Comparison of ENCODE assay signal across 8 mouse cellular contexts in the genomic region with DNA sequence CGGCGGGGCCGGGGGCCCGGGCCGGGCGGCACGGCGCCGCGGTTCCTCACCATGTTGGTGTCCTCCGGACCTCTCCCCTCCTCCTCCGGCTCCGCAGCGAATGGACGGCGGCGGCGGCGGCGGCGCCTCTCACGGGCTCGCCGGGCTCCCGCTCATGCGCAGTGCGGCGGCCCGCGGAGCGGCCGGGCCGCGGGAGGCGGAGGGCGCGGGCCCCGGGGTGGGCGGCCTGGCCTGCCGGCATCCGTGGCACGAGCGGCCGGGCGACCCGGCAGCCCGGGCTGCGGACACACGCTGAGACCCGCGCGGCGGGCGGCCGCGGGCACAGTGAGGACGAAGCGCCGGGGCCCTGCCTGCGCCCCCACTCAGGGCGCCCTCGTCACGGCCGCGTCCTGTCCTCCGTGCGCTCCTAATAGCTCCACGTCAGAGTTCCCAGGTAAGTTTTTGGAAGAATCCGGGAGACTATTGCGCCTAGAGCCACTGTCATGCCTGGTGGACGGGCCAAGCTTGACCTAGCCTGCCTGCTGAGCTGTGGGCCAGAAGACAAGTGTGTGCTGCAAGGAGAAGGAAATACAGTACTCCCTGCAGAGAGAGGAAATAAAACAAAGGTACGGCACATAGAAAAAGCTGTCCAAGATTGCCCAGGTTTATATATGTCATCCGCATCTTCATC. TPM values are rescaled to one million over a fixed set of nuclear protein-coding genes. Genes with fewer than 3 reads are reported as not detected.
DNase-seq lines count a peak whose midpoint lies in the region; ATAC-seq and TF ChIP-seq lines count a peak whose summit lies in the region.

No protein-coding gene starts in this region.

- H3K4me1 ChIP-seq in forebrain, embryonic 11.5 days (replicated peaks; ENCODE audit: control insufficient read depth, insufficient read depth, low read length), result peaks cover 8% of the 10 kb centered on the region; the same call in 1 of the 2 replicates
- H3K4me1 ChIP-seq in heart, embryonic 16.5 days (ENCODE audit: control insufficient read depth, insufficient read depth, low read length), result peaks cover 24% of the 10 kb centered on the region
- peaks cover 30% of the 10 kb centered on the region for H3K4me1 ChIP-seq in liver, embryonic 16.5 days (ENCODE audit: control insufficient read depth, low read depth, low read length)
- H3K4me1 ChIP-seq in neural tube, embryonic 11.5 days (ENCODE audit: control insufficient read depth, insufficient read depth, low read length), result peaks cover 10% of the 10 kb centered on the region; the same call in 1 of the 2 replicates
- peaks cover 21% of the 10 kb centered on the region; the same call in 1 of the 2 replicates for H3K4me1 ChIP-seq in stomach, embryonic 15.5 days

- peak overlapping the region; percentile 80 for H3K27ac ChIP-seq in forebrain, embryonic 11.5 days (ENCODE audit: low read depth, low read length)
- H3K27ac ChIP-seq in heart, embryonic 16.5 days (ENCODE audit: low read length), result peak overlapping the region; percentile 96
- H3K27ac ChIP-seq in liver, embryonic 16.5 days (ENCODE audit: low read length), result peak overlapping the region; percentile 93
- H3K27ac ChIP-seq in neural tube, embryonic 11.5 days (ENCODE audit: low read depth, low read length), result peak overlapping the region; percentile 87
- peak overlapping the region; percentile 95 for H3K27ac ChIP-seq in stomach, embryonic 15.5 days

- H3K9me3 ChIP-seq in forebrain, embryonic 11.5 days (ENCODE audit: control insufficient read depth, low read length), result no peaks in the 10 kb centered on the region
- no peaks in the 10 kb centered on the region for H3K9me3 ChIP-seq in heart, embryonic 16.5 days (replicated peaks; ENCODE audit: control insufficient read depth, low read length)
- H3K9me3 ChIP-seq in liver, embryonic 16.5 days (replicated peaks; ENCODE audit: control insufficient read depth, low read length), result no peaks in the 10 kb centered on the region
- H3K9me3 ChIP-seq in neural tube, embryonic 11.5 days (ENCODE audit: control insufficient read depth, low read length), result no peaks in the 10 kb centered on the region
- H3K9me3 ChIP-seq in stomach, embryonic 15.5 days, result no peaks in the 10 kb centered on the region

- no peaks in the 10 kb centered on the region for H3K36me3 ChIP-seq in forebrain, embryonic 11.5 days (ENCODE audit: control insufficient read depth, insufficient read depth, low read length)
- no peaks in the 10 kb centered on the region for H3K36me3 ChIP-seq in heart, embryonic 16.5 days (ENCODE audit: control insufficient read depth, insufficient read depth)
- no peaks in the 10 kb centered on the region for H3K36me3 ChIP-seq in liver, embryonic 16.5 days (ENCODE audit: control insufficient read depth, insufficient read depth)
- no peaks in the 10 kb centered on the region for H3K36me3 ChIP-seq in neural tube, embryonic 11.5 days (ENCODE audit: control insufficient read depth, insufficient read depth, low read length)
- no peaks in the 10 kb centered on the region for H3K36me3 ChIP-seq in stomach, embryonic 15.5 days

- peak overlapping the region; percentile 72 for H3K4me2 ChIP-seq in forebrain, embryonic 11.5 days (ENCODE audit: low read depth, low read length, severe bottlenecking)
- H3K4me2 ChIP-seq in heart, embryonic 16.5 days (ENCODE audit: low read depth, low read length), result peak overlapping the region; percentile 94
- H3K4me2 ChIP-seq in liver, embryonic 16.5 days (ENCODE audit: low read depth, low read length), result peak overlapping the region; percentile 91
- peak overlapping the region; percentile 89 for H3K4me2 ChIP-seq in neural tube, embryonic 11.5 days (ENCODE audit: low read depth)
- peak overlapping the region; percentile 80 for H3K4me2 ChIP-seq in stomach, embryonic 15.5 days

- H3K27me3 ChIP-seq in forebrain, embryonic 11.5 days (ENCODE audit: control insufficient read depth, insufficient read depth, low read length), result no peaks in the 10 kb centered on the region
- H3K27me3 ChIP-seq in heart, embryonic 16.5 days (ENCODE audit: control insufficient read depth, insufficient read depth, low read length), result no peaks in the 10 kb centered on the region
- H3K27me3 ChIP-seq in liver, embryonic 16.5 days (ENCODE audit: control insufficient read depth, insufficient read depth, low read depth, low read length), result no peaks in the 10 kb centered on the region
- H3K27me3 ChIP-seq in neural tube, embryonic 11.5 days (ENCODE audit: control insufficient read depth, insufficient read depth, low read length), result no peaks in the 10 kb centered on the region
- H3K27me3 ChIP-seq in stomach, embryonic 15.5 days (replicated peaks), result no peaks in the 10 kb centered on the region

- DNase-seq in CD4-positive, CD25-positive, alpha-beta regulatory T cell, adult 2 months (ENCODE audit: low read depth, low spot score), result peak; percentile 88
- DNase-seq in brain, embryonic 14.5 days (ENCODE audit: low read depth), result peak; percentile 85
- DNase-seq in forebrain, embryonic 11.5 days (ENCODE audit: low spot score), result peak; percentile 87
- DNase-seq in kidney, postnatal 25 days, result peak; percentile 80 to 92
- DNase-seq in neural tube, embryonic 11.5 days (ENCODE audit: low spot score), result peak; percentile 86

- H3K4me3 ChIP-seq in forebrain, embryonic 11.5 days (ENCODE audit: low read depth, low read length), result peak overlapping the region; percentile 95
- H3K4me3 ChIP-seq in heart, embryonic 16.5 days (ENCODE audit: low read length), result peak overlapping the region; percentile 95
- peak overlapping the region; percentile 92 for H3K4me3 ChIP-seq in liver, embryonic 16.5 days (ENCODE audit: low read depth, low read length)
- H3K4me3 ChIP-seq in neural tube, embryonic 11.5 days (ENCODE audit: low read depth, low read length), result peak overlapping the region; percentile 59
- H3K4me3 ChIP-seq in stomach, embryonic 15.5 days (replicated peaks), result peak overlapping the region; percentile 94

- peak; percentile 93 for ATAC-seq in forebrain, embryonic 11.5 days (replicated peaks; ENCODE audit: low FRiP score)
- ATAC-seq in heart, embryonic 16.5 days (replicated peaks; ENCODE audit: extremely low read depth, insufficient read depth, low FRiP score), result peak; percentile 89
- ATAC-seq in liver, embryonic 16.5 days (ENCODE audit: low read depth), result peak; percentile 86
- ATAC-seq in neural tube, embryonic 11.5 days (ENCODE audit: insufficient read depth, low FRiP score, low TSS enrichment), result peak; percentile 93
- ATAC-seq in stomach, embryonic 15.5 days (ENCODE audit: insufficient read depth, low FRiP score, low read depth), result peak; percentile 91

- TF ChIP-seq POLR2A in brain, embryonic 14.5 days (IDR thresholded peaks at IDR 0.05; ENCODE audit: borderline replicate concordance, extremely low read depth, insufficient read depth, insufficient read length, poor library complexity, severe bottlenecking), result peak; percentile 81

- under 1% methylated on average over 47 of the region's 73 CpGs for WGBS in forebrain, embryonic 11.5 days
- under 1% methylated on average over 48 of the region's 73 CpGs for WGBS in heart, embryonic 16.5 days
- WGBS in liver, embryonic 16.5 days (ENCODE audit: insufficient replicate concordance), result under 1% methylated on average over 48 of the region's 73 CpGs
- under 1% methylated on average over 53 of the region's 73 CpGs for WGBS in neural tube, embryonic 11.5 days
- 0% methylated on average over 27 of the region's 73 CpGs for WGBS in stomach, embryonic 15.5 days

- no peak for TF ChIP-seq CTCF in brain, embryonic 14.5 days (IDR thresholded peaks at IDR 0.05; ENCODE audit: borderline replicate concordance, extremely low read depth, insufficient read depth, insufficient read length)

- peak overlapping the region; percentile 99 for H3K9ac ChIP-seq in forebrain, embryonic 11.5 days (ENCODE audit: low read length)
- peak overlapping the region; percentile 98 for H3K9ac ChIP-seq in heart, embryonic 16.5 days (ENCODE audit: low read length)
- H3K9ac ChIP-seq in liver, embryonic 16.5 days (ENCODE audit: low read depth, low read length), result peak overlapping the region; percentile 100
- H3K9ac ChIP-seq in neural tube, embryonic 11.5 days (ENCODE audit: low read length), result peak overlapping the region; percentile 86
- H3K9ac ChIP-seq in stomach, embryonic 15.5 days, result peak overlapping the region; percentile 99

RNA-seq across cellular contexts. Expression of a gene that starts 4.4 kb away (rescaled TPM):
- 26.8 and 38.0 TPM in 2 replicates for polyA plus RNA-seq in brain, embryonic 14.5 days (2012; rRNA removed)
- polyA plus RNA-seq in forebrain, embryonic 11.5 days (2014; fragmentation: Nextera tagmentation; extraction: Ambion mirVana), result 96.9 and 104 TPM in 2 replicates
- 87.2 and 90.7 TPM in 2 replicates for polyA plus RNA-seq in heart, embryonic 16.5 days (2015; fragmentation: Nextera tagmentation; extraction: Ambion mirVana)
- polyA plus RNA-seq in liver, embryonic 16.5 days (2015; fragmentation: Nextera tagmentation; extraction: Ambion mirVana), result 82.0 and 86.8 TPM in 2 replicates
- polyA plus RNA-seq in neural tube, embryonic 11.5 days (2014; fragmentation: Nextera tagmentation; extraction: Ambion mirVana), result 87.7 and 92.3 TPM in 2 replicates
- 93.3 and 104 TPM in 2 replicates for polyA plus RNA-seq in stomach, embryonic 15.5 days (2015; fragmentation: Nextera tagmentation; extraction: Ambion mirVana)

Comparison
In these comparisons a context has a peak if more than half of its experiments do, and no peak if none do; other contexts are left out.
1. Peak in every context shown above with its lines: DNase-seq, ATAC-seq, H3K4me3 ChIP-seq and H3K27ac ChIP-seq.